Mouse (Mus musculus): ENCODE results near the gene Olfr652.

Olfr652 gene

GRCm38 (mm10) chr7:104560601-104561000 is at the start of gene Olfr652:
Gene Olfr652 (plus strand): TSS chr7:104560901.
- DNase-seq (ENCODE audit: low spot score): no peak

- no peak for DNase-seq (ENCODE audit: low spot score)
Measured at GRCm38 (mm10) chr7:104549833-104550232, 10.9 kb upstream of the Olfr652 start, which contains the start of gene Olfr651. Gene Olfr651 (plus strand): TSS chr7:104550133.

DNA sequence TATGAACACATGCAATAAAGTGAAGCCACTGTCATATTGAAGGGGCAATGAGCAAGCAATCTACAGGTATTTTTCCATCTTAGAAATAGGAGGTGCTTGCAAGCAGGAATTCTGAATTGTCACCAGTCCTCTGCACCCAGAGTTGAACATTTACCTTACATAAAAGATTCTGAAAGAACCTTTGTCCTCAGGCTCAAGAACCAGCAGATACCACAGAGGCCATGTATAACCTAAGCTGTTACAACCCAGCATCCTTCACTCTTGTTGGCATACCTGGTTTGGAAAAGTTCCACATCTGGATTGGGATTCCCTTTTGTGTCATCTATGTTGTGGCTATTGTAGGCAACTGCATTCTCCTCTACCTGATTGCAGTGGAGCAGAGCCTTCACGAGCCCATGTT is 8.0 kb upstream of the Olfr652 start:
- peak; percentile 1 for DNase-seq (ENCODE audit: low spot score)

GRCm38 (mm10) chr7:104577014-104577413 is 16.3 kb downstream of the Olfr652 start, which contains the start of gene Olfr653:
Gene Olfr653 (plus strand): TSS chr7:104577314.
- DNase-seq (ENCODE audit: low spot score): no peak

DNA sequence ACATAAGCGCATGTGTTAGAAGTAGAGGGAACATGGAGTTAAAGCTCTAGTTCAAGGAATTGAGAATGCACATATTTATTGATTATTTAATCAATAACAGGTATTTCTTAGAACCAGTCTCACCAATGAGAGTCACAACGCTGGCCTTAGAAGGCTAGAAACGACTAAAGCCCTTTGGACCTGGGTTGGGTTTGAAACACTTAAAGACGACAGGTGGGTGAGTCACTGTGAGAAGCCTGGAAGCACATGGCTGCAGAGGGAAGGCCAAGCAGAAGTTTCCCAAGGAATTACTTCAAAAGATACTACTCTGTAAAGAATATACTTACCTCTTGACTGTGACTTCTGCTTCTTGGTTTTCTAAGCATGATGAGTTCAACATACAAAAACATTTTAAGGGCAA is 20.1 kb downstream of the Olfr652 start:
- DNase-seq (ENCODE audit: low spot score): no peak

DNA sequence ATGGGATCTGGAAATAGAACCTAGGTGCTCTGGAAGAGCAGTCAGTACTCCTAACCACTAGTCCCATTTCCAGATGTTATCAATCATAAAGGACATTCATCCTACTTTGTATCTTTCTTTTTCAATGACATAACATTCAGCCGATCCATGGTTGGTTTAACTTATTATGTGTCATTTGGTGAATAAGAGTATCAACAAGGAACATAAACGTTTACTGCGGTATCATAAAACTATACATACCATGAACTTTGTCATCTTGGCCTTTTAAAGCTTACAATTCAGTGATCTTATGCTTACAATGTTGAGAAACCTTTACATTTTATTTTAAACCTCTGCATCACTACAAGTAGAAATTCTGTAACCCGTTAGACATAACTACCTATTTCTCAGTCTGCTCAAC is 20.7 kb downstream of the Olfr652 start:
- DNase-seq (ENCODE audit: low spot score): no peak

- DNase-seq (ENCODE audit: low spot score): no peak
Measured at GRCm38 (mm10) chr7:104586725-104587124, 26.0 kb downstream of the Olfr652 start, which contains the start of gene Olfr654. Gene Olfr654 (plus strand): TSS chr7:104587025.

GRCm38 (mm10) chr7:104588274-104588673 is 27.6 kb downstream of the Olfr652 start:
- DNase-seq (ENCODE audit: low spot score): no peak

DNA sequence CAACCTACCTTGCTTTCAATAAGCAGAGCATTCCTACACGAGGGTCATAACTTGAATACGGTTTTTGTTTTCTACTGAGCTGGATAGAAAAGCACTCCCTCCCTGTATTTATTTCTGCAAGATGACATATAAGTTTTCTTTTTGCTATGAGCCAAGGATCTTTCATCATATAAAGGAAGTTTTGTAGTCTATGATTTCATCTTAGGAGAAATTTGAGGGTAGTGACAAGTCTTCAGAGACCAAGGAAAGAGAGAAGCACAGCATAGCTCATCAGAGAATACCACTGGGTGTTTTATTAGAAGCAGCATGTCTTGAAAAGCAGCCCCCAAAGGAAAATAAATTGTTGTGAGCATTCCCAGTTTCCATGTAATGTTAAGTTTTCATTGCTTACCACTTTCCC is 41.0 kb downstream of the Olfr652 start, which contains the start of gene Olfr655:
TSS of gene Olfr655 (minus strand) at position 101 of the 400 bp plus-strand sequence.
- no peak for DNase-seq (ENCODE audit: low spot score)

DNA sequence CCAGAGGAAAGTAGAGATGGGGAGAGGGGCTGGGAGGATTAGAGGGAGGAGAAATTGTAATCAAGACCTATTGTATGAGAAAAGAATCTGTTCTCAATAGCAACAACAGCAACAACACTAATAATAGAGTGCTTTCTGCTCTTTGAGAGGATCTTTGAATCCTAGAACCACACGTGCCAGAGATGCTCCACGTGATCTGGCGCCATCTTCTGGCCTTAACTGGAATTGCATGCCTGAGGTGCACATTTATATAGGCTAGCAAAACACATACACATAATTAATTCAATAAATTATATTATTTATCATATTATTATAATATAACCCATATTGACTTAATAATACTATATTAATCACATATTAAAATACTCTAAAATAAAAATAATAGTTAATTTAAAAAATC is 42.5 kb downstream of the Olfr652 start:
- DNase-seq (ENCODE audit: low spot score): no peak

GRCm38 (mm10) chr7:104604727-104605126 is 44.0 kb downstream of the Olfr652 start:
- no peak for DNase-seq (ENCODE audit: low spot score)

- peak; percentile 2 for DNase-seq (ENCODE audit: low spot score)
Measured at GRCm38 (mm10) chr7:104613655-104614054, 53.0 kb downstream of the Olfr652 start, which contains the start of gene Olfr656. Gene Olfr656 (plus strand): TSS chr7:104613955.
